Mouse (Mus musculus) testis, adult 2 months (tissue): ENCODE results near the gene Trpm5. TPM values are rescaled to one million over a fixed set of nuclear protein-coding genes. Genes with fewer than 3 reads are reported as not detected.

ENCODE experiments used
- H3K27ac ChIP-seq: fragments of 200-500 bp; 2 replicates; pipeline ENCODE4 v1.5.1; 2012; ENCODE audit warnings: low read depth, low read length; ENCODE audit not compliant: control insufficient read depth, insufficient read depth
- H3K27me3 ChIP-seq: fragments of 200-500 bp; 2 replicates; pipeline ENCODE4 v1.6.1; 2012; ENCODE audit warnings: mild to moderate bottlenecking, low read length, moderate library complexity; ENCODE audit not compliant: control insufficient read depth, insufficient read depth
- H3K36me3 ChIP-seq: fragments of 200-500 bp; 2 replicates; pipeline ENCODE4 v1.6.1; 2012; ENCODE audit warnings: mild to moderate bottlenecking, low read length; ENCODE audit not compliant: control insufficient read depth, insufficient read depth
- H3K4me1 ChIP-seq: fragments of 200-500 bp; 2 replicates; pipeline ENCODE4 v1.6.1; 2012; ENCODE audit warnings: low read length; ENCODE audit not compliant: control insufficient read depth, insufficient read depth
- H3K4me3 ChIP-seq: fragments of 200-500 bp; 2 replicates; pipeline ENCODE4 v1.5.1; 2012; ENCODE audit warnings: low read depth, mild to moderate bottlenecking, low read length, moderate library complexity, mixed read lengths; ENCODE audit not compliant: control insufficient read depth
- CTCF ChIP-seq: fragments of 200-500 bp; IDR thresholded peaks from 2 replicates; pipeline ENCODE4 v1.5.1; 2012; ENCODE audit warnings: low read depth, mild to moderate bottlenecking, inconsistent platforms, low read length, moderate library complexity; ENCODE audit not compliant: control insufficient read depth, insufficient read depth, insufficient replicate concordance
- POLR2A ChIP-seq: fragments of 200-500 bp; IDR thresholded peaks from 2 replicates; pipeline ENCODE4 v1.6.1; 2012; ENCODE audit warnings: low read depth, mild to moderate bottlenecking, inconsistent platforms, low read length, moderate library complexity; ENCODE audit not compliant: control insufficient read depth
- polyA plus RNA-seq: library from polyadenylated mRNA; depleted of rRNA; stranded (reverse); fragments of >200 nt; gene quantifications from 2 replicates; pipeline ENCODE4 v1.2.3, GENCODE M21; 2012

The Trpm5 gene
- polyA plus RNA-seq, 1 experiment: 1.1 TPM

DNA sequence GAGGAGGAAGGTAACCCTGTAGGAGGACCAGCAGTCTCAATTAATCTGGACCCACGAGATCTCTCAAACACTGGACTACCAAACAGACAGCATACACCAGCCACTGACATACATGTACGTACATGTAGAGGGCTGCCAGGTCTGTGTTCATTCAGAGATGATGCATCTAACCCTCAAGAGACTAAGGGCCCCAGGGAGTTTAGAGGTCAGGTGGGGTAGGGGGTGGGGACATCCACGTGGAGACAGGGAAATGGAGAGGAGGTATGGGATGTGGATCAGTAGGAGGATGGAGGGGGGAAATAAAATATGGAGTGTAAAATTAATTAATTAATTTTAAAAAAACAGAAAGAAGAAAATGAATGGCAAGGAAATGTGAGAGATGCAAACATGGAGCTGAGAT, 57.7 kb downstream of the Trpm5 start:
- TF ChIP-seq CTCF: no peak
- TF ChIP-seq POLR2A: no peak
- H3K36me3 ChIP-seq: no peaks in the 10 kb centered on the region
- no peak overlapping the region for H3K27ac ChIP-seq
- H3K27me3 ChIP-seq: no peaks in the 10 kb centered on the region
- H3K4me3 ChIP-seq: no peak overlapping the region
- H3K4me1 ChIP-seq: peaks cover 2% of the 10 kb centered on the region; the same call in 1 of the 2 replicates

DNA sequence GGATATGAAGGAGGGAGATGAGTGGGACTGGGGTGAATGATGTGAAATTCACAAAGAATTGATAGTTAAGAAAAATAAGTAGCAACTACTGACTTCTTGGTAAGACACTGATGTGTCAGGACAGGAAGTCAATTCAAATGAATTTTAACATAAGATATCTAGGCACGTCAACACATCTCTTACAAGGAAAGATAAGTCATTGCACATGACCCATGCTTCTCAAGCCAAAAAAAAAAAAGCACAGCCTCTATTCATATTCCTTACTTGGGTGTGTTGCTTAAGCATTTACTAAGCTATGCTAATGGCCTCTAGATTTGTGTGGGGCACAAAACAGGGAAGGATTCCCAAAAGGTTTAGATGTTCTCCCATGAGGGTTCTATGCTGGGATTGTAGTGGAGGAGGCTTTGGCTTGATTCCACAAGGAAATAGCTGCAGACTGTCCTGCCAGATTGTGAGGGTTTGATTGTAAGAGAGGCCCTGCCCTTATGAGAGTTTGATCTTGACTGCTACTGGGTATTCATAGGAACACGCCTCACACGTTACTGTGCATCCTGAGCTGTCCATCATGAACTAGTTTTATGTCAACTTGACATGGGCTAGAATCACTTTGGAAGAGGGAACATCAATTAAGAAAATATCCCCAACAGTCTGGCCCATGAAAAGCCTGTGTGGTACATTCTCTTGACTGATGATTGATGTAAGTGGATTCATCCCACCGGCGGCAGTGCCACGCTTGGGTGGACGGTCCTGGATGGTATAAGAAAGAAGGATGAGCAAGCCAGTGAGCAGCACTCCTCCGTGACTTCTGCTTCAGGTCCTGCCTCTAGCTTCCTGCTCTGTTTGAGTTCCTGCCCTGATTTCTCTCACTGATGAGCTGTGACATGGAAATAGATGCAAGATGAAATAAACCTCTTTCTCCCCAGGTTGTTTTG, 59.7 kb downstream of the Trpm5 start:
- no peak for TF ChIP-seq CTCF
- TF ChIP-seq POLR2A: no peak
- H3K36me3 ChIP-seq: no peaks in the 10 kb centered on the region
- H3K27ac ChIP-seq: no peak overlapping the region
- H3K27me3 ChIP-seq: no peaks in the 10 kb centered on the region
- no peak overlapping the region for H3K4me3 ChIP-seq
- no peaks in the 10 kb centered on the region for H3K4me1 ChIP-seq

DNA sequence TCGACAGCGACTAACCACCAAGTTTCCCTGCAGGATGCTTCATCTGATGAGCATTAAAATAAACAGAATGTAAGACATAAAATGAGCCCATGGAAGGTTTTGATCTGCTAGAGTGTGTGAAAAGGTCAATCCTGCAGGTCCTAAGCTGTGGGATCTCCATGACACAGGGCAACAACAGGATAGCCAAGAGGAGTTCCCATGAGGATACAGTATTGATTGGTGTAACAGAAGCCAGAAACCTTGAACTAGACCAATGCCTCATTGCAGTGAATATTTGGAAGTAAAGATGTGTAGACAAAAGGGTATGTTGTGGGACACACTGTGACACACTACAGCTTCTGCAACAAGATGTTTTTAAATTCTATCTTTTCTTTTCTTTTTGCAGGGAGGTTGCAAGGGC, 60.3 kb downstream of the Trpm5 start:
- H3K27me3 ChIP-seq: no peaks in the 10 kb centered on the region
- no peaks in the 10 kb centered on the region for H3K36me3 ChIP-seq
- no peaks in the 10 kb centered on the region for H3K4me1 ChIP-seq
- TF ChIP-seq POLR2A: no peak
- no peak for TF ChIP-seq CTCF
- H3K4me3 ChIP-seq: no peak overlapping the region
- no peak overlapping the region for H3K27ac ChIP-seq

DNA sequence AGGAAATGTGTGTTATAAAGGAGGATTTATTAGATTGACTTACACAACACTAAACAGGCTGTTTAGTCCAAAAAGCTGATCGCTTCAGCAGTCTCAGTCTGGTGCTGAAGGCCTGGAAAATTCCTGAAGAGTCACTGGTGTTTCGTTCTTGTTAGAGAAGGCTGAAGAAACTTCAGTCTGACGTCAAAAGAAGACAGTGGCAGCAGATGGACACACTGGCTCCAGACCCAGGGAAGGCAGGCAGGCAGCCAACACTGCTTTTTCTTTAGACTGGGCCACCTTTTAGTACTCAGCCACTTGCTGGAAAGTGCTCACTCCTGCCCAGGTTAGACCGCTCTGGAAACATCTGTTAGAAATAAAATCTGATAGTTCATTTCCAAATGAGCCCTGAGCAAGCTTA, 60.9 kb downstream of the Trpm5 start:
- H3K4me3 ChIP-seq: no peak overlapping the region
- H3K36me3 ChIP-seq: no peaks in the 10 kb centered on the region
- no peaks in the 10 kb centered on the region for H3K27me3 ChIP-seq
- H3K27ac ChIP-seq: no peak overlapping the region
- H3K4me1 ChIP-seq: no peaks in the 10 kb centered on the region
- no peak for TF ChIP-seq CTCF
- TF ChIP-seq POLR2A: no peak

DNA sequence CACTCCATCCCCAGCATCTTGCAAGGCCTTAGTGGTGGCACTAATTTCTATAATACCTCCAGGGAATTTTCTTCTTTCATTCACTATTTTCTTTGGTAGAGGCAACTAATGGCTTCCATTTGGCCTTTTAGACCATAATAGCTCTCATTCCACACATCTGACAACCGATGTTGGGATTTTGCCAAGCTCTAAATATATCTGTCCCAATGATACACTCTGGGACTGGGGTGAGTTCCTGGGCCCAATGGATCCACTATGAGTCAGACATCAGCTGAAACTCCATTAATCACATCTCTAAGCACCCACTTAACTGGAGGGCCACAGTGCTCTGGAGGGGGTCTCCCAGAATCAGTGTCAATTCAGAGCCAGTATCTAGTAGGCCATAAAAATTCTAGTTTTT, 62.6 kb downstream of the Trpm5 start:
- no peak overlapping the region for H3K27ac ChIP-seq
- H3K36me3 ChIP-seq: no peaks in the 10 kb centered on the region
- no peak overlapping the region for H3K4me3 ChIP-seq
- H3K4me1 ChIP-seq: no peaks in the 10 kb centered on the region
- H3K27me3 ChIP-seq: no peaks in the 10 kb centered on the region
- TF ChIP-seq POLR2A (no peak), CTCF (no peak)

DNA sequence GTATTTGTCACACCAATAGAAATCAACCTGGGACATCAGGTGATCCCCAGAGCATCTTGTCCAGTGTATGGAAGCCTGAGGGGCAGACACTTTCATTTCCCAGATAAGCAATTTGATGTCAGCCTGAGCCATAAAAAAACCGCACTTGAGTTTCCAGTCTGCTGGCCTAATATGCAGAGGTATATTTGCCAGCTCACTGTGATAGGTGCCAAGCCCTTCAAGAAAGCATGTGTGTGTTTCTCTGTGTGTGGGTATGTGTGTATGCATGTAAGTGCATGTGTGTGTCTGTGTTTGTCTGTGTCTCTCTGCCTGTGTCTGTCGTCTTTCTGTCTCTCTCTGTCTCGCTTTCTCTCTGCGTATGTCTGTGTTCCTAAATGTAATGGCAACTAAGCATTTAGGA, 67.2 kb downstream of the Trpm5 start:
- H3K36me3 ChIP-seq: no peaks in the 10 kb centered on the region
- no peak overlapping the region for H3K27ac ChIP-seq
- no peaks in the 10 kb centered on the region for H3K27me3 ChIP-seq
- no peak overlapping the region for H3K4me3 ChIP-seq
- TF ChIP-seq CTCF: no peak
- no peak for TF ChIP-seq POLR2A
- H3K4me1 ChIP-seq: no peaks in the 10 kb centered on the region

DNA sequence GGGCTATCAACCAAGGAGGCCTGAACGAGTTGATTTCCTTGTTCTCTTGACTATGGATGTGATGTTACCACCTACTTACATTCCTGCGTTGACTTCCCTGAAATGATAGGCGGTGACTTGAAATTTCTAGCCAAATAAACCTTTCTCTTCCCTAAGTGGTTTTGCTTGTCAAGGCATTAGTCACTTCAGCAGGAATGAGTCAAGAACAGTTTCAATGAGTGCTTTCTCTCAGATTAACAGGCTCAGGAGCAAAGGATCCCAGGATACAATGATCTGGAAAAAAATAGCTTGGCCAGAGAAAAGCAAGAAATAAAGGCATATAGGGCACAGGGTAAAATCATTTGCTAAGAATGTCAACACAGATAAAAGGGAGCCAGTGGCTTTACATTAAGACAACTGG, 68.9 kb downstream of the Trpm5 start:
- H3K36me3 ChIP-seq: no peaks in the 10 kb centered on the region
- no peak overlapping the region for H3K27ac ChIP-seq
- H3K4me1 ChIP-seq: no peaks in the 10 kb centered on the region
- no peak overlapping the region for H3K4me3 ChIP-seq
- TF ChIP-seq CTCF: no peak
- no peak for TF ChIP-seq POLR2A
- H3K27me3 ChIP-seq: no peaks in the 10 kb centered on the region
